Mouse (Mus musculus) ES-Bruce4 (cell line): ENCODE results near the gene Plk2. TPM values are rescaled to one million over a fixed set of nuclear protein-coding genes. Genes with fewer than 3 reads are reported as not detected.
"Not testable (repeated sequence)": the region's sequence is repeated elsewhere in the genome, so short reads cannot be mapped to it uniquely, and the experiment has no call there.

Experiments
- H3K27ac ChIP-seq: 2 replicates; pipeline ENCODE4 v1.5.1; 2012; ENCODE audit warnings: low read length, inconsistent platforms; ENCODE audit not compliant: insufficient read depth
- H3K27me3 ChIP-seq: 2 replicates; pipeline ENCODE4 v1.6.1; 2012; ENCODE audit warnings: mild to moderate bottlenecking, low read length, inconsistent platforms; ENCODE audit not compliant: control insufficient read depth, poor library complexity, insufficient read depth, severe bottlenecking
- H3K36me3 ChIP-seq: 2 replicates; pipeline ENCODE4 v1.6.1; 2012; ENCODE audit warnings: inconsistent platforms, mild to moderate bottlenecking, low read length, moderate library complexity; ENCODE audit not compliant: control insufficient read depth, poor library complexity, insufficient read depth, severe bottlenecking
- H3K4me1 ChIP-seq: one replicate; pipeline ENCODE4 v1.8.1; 2011; ENCODE audit warnings: low read length; ENCODE audit not compliant: control insufficient read depth, insufficient read depth
- H3K4me3 ChIP-seq: 2 replicates; pipeline ENCODE4 v1.5.1; 2011; ENCODE audit warnings: low read depth, mild to moderate bottlenecking, low read length
- H3K9ac ChIP-seq: 2 replicates; pipeline ENCODE4 v1.6.1; 2012; ENCODE audit warnings: low read depth, mild to moderate bottlenecking, inconsistent platforms; ENCODE audit not compliant: poor library complexity, severe bottlenecking
- H3K9me3 ChIP-seq: replicated peaks from 2 replicates; pipeline ENCODE4 v1.6.1; 2012; ENCODE audit warnings: mild to moderate bottlenecking, low read length, inconsistent platforms; ENCODE audit not compliant: control insufficient read depth, poor library complexity, insufficient read depth, severe bottlenecking
- CTCF ChIP-seq: IDR thresholded peaks from one replicate; pipeline ENCODE4 v1.8.1; 2011; ENCODE audit warnings: low read depth, low read length
- EP300 ChIP-seq: IDR thresholded peaks from 2 replicates; pipeline ENCODE4 v1.6.1; 2011; ENCODE audit warnings: low read depth, low read length; ENCODE audit not compliant: insufficient read depth
- POLR2A ChIP-seq: IDR thresholded peaks from one replicate; pipeline ENCODE4 v1.8.1; 2011; ENCODE audit warnings: low read length; ENCODE audit not compliant: insufficient read depth
- polyA plus RNA-seq: library from polyadenylated mRNA; stranded (reverse); fragments of >200 nt; gene quantifications from 2 replicates; pipeline ENCODE4 v1.2.4, GENCODE M21; 2011; ENCODE audit warnings: low read depth; ENCODE audit not compliant: missing spikeins, insufficient read depth, insufficient read length

The Plk2 gene
- polyA plus RNA-seq, 1 experiment, result 92.8 TPM

DNA sequence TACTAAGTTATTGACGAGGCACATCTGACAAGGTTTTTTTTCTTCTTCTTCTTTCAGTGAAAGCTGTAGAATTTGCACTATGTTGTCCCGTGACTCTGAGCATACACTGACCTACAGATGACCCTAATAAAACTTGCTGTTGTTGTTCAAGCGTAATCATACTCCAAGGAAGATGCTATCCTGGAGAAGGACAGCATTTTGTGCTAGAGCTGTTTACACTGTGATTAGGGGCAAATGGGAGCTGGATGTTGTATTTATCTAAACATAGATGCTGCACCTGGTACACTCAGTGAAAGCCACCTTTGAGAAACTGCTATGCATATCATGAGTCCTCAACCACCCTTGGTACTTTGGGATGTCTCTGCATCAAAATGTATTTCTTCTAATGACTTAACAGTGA lies 6.6 kb downstream of the Plk2 start:
- H3K27ac ChIP-seq, result no peak overlapping the region
- H3K27me3 ChIP-seq, result no peaks in the 10 kb centered on the region
- peaks cover 7% of the 10 kb centered on the region for H3K9me3 ChIP-seq
- H3K36me3 ChIP-seq, result peaks cover 46% of the 10 kb centered on the region
- H3K4me3 ChIP-seq, result no peak overlapping the region
- H3K9ac ChIP-seq, result no peak overlapping the region
- H3K4me1 ChIP-seq, result no peaks in the 10 kb centered on the region
- TF ChIP-seq POLR2A, result no peak
- TF ChIP-seq CTCF, result no peak
- no peak for TF ChIP-seq EP300

DNA sequence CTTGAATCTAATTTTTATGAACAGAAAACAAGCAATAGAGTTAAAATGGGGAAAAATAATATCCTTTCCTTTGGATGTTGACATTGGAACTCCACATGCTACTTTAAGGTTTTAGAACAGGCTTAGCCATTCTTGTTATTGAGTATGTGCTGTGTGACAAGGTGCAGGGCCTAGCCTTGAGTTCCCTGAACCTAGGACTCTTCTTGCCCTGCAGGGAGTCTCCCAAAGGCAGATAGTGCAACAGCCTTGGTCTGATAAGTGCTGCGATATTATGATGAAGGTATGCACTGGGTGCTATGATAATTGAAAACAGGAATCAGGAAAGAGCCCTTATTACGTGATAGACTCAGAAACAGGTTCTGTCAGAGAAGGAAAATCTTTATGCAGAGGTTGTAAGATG lies 7.0 kb downstream of the Plk2 start:
- Histone ChIP-seq H3K27ac (no peak overlapping the region), H3K4me1 (no peaks in the 10 kb centered on the region), H3K9ac (no peak overlapping the region), H3K9me3 (peaks cover 7% of the 10 kb centered on the region), H3K4me3 (no peak overlapping the region), H3K36me3 (peaks cover 42% of the 10 kb centered on the region), H3K27me3 (no peaks in the 10 kb centered on the region)
- no peak for TF ChIP-seq POLR2A
- TF ChIP-seq EP300, result no peak
- TF ChIP-seq CTCF, result no peak

GRCm38 (mm10) chr13:110404059-110404458 lies 9.2 kb downstream of the Plk2 start:
- Histone ChIP-seq H3K36me3 (peaks cover 20% of the 10 kb centered on the region), H3K4me1 (no peaks in the 10 kb centered on the region), H3K27me3 (no peaks in the 10 kb centered on the region), H3K27ac (no peak overlapping the region), H3K4me3 (no peak overlapping the region), H3K9ac (no peak overlapping the region), H3K9me3 (no peaks in the 10 kb centered on the region)
- TF ChIP-seq EP300 (no peak), CTCF (no peak), POLR2A (no peak)

DNA sequence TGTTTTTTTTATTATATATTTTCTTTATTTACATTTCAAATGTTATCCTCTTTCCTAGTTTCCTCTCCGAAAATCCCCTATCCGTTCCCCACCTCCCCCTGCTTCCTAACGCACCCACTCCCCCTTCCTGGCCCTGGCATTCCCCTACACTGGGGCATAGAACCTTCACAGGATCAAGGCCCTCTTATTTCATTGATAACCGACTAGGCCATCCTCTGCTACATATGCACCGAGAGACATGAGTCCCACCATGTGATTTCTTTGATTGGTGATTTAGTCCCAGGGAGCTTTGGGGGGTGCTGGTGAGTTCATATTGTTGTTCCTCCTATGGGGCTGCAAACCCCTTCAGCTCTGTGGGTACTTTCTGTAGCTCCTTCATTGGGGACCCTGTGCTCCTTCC lies 9.8 kb downstream of the Plk2 start:
- not testable (repeated sequence) for H3K9ac ChIP-seq, H3K9me3 ChIP-seq, H3K27ac ChIP-seq, H3K4me1 ChIP-seq, H3K4me3 ChIP-seq, H3K27me3 ChIP-seq
- H3K36me3 ChIP-seq, result peaks cover 14% of the 10 kb centered on the region

- H3K27me3 ChIP-seq, result no peaks in the 10 kb centered on the region
- no peak overlapping the region for H3K27ac ChIP-seq
- no peak for TF ChIP-seq CTCF
- TF ChIP-seq POLR2A, result no peak
- TF ChIP-seq EP300, result no peak
- H3K4me1 ChIP-seq, result no peaks in the 10 kb centered on the region
- H3K9me3 ChIP-seq, result no peaks in the 10 kb centered on the region
- H3K36me3 ChIP-seq, result peaks cover under 1% of the 10 kb centered on the region; the same call in 1 of the 2 replicates
- no peak overlapping the region for H3K9ac ChIP-seq
- H3K4me3 ChIP-seq, result no peak overlapping the region
Measured at GRCm38 (mm10) chr13:110406152-110406551, 11.3 kb downstream of the Plk2 start.

GRCm38 (mm10) chr13:110412572-110413209 lies 17.8 kb downstream of the Plk2 start:
- TF ChIP-seq CTCF (no peak), EP300 (no peak), POLR2A (no peak)
- no peak overlapping the region for H3K9ac ChIP-seq
- H3K4me1 ChIP-seq, result no peaks in the 10 kb centered on the region
- no peak overlapping the region for H3K27ac ChIP-seq
- H3K27me3 ChIP-seq, result no peaks in the 10 kb centered on the region
- H3K36me3 ChIP-seq, result no peaks in the 10 kb centered on the region
- no peak overlapping the region for H3K4me3 ChIP-seq
- peaks cover 8% of the 10 kb centered on the region for H3K9me3 ChIP-seq
